Mouse (Mus musculus) megakaryocyte, adult 5-6 weeks (primary cell): ENCODE data around the gene Fam185a. TPM values are rescaled to one million over a fixed set of nuclear protein-coding genes. Genes with fewer than 3 reads are reported as not detected.

Experiments used
- ATAC-seq: 2 replicates; pipeline ENCODE4 v1.8.0; 2016; ENCODE audit warnings: mild to moderate bottlenecking, inconsistent platforms; ENCODE audit not compliant: poor library complexity, severe bottlenecking
- total RNA-seq, 2 experiments: library from RNA; stranded (forward) in 1 of 2; stranded (reverse) in 1 of 2; fragments of 153-499, 151-499 nt in 1 of 2; fragments of 221-1000, 200-1000 nt in 1 of 2; gene quantifications; 2 replicates each; pipeline versions ENCODE4 v1.2.3 to v1.2.4; 2015 to 2017

The Fam185a gene
- total RNA-seq, 2 experiments from 2014 or later, result 1.1 to 2.4 TPM

DNA sequence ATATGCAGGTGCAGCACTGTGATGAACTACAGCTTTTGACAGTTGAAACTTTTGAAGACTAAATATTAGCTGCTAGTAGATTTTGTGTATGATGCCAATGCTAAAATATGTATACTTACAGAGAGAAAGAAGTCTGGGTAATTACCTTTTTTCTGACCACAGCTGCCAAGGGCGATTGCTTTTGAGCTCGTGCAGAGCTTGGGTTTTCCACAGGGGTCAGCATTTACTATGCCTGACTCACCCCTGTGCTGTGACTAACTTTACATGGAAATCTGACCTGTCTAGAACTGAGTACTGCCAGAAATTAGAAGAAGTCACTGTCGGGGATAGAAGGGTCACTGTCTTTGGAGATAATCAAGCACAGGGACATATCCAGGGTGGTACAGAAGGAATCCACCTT is 67.5 kb downstream of the Fam185a start:
- ATAC-seq, result no peak

DNA sequence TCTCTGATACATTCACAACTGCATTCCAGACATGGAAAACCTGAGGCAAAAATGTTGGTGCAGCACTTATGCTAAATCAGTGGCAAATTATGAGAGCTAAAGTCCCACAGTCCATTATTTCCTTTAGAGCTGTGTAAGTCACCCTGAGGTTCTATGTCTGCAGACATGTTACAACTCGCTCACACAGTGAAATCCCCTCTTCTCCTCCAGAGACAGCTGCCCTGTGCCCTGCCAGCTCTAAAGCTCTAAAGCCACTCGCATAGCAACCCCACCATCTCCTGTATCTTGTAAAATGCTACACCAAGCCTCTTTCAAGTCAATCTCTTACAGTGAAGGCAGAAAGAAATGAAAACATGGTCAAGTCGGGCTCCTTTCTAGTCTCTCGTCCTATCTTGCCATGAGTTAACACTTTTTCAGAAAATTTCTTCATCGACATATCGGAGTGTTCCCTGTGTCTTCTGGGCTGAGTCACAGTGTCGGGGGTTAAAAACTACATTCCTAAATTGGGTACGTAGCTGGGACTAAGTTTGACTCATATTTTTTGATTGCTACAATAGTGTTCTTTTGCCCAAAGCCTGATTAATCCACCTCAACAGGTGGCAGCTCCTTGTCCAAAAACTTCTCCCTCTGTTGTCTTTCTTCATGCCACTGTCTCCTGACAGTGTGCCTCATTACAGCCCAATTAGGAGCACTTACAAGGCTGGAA is 68.7 kb downstream of the Fam185a start:
- no peak for ATAC-seq

DNA sequence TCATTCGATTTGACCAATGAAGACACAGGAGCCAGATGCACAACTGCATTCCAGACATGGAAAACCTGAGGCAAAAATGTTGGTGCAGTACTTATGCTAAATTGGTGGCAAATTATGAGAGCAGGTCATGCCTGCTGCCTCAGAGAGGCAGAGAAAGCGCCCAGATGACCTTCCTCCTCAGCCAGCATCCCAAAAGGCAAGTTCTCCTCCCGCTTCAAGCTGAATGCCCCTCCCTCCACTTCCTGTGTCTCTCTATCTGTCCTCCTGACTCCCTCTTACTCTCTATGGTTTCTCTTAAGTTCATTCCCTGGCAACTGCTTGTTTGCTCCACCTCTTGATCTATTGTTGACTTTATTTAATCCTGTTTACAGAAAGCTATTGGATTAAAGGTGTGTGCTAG is 70.0 kb downstream of the Fam185a start:
- ATAC-seq, result no peak

- ATAC-seq, result no peak
Measured at GRCm38 (mm10) chr5:21496321-21496720, 71.6 kb downstream of the Fam185a start.

GRCm38 (mm10) chr5:21496881-21497280 is 72.1 kb downstream of the Fam185a start:
- ATAC-seq, result no peak

DNA sequence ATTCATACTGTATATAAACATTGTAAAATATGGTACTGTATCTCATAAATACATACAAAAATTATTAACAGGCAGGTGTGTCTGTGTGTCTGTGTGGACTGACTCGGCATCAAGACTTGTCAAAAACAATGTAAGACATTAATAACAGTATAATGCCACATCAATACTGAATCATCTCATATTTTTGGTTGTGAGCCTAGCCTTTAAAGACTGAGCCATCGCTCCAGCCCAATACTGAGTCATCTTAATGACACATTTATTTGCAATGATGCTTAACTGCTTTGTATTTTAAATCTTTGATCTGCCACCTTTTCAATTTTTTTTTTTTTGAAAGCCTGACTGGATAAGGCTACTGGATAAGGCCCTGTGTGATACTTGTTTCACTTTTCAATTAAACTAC is 73.7 kb downstream of the Fam185a start:
- no peak for ATAC-seq

- ATAC-seq, result no peak
Measured at GRCm38 (mm10) chr5:21498925-21499324, 74.2 kb downstream of the Fam185a start.

GRCm38 (mm10) chr5:21500133-21500532 is 75.4 kb downstream of the Fam185a start:
- no peak for ATAC-seq

- ATAC-seq, result no peak
Measured at GRCm38 (mm10) chr5:21500941-21501340, 76.2 kb downstream of the Fam185a start.

GRCm38 (mm10) chr5:21502936-21503610 is 78.3 kb downstream of the Fam185a start:
- ATAC-seq, result no peak

GRCm38 (mm10) chr5:21505159-21505558 is 80.4 kb downstream of the Fam185a start:
- peak; percentile 63 for ATAC-seq

- ATAC-seq, result no peak
Measured at GRCm38 (mm10) chr5:21506887-21507286, 82.1 kb downstream of the Fam185a start.

GRCm38 (mm10) chr5:21509801-21510200 is 85.0 kb downstream of the Fam185a start:
- ATAC-seq, result 0 out of 2 replicates have a peak, but pooled peaks have one; percentile 27

DNA sequence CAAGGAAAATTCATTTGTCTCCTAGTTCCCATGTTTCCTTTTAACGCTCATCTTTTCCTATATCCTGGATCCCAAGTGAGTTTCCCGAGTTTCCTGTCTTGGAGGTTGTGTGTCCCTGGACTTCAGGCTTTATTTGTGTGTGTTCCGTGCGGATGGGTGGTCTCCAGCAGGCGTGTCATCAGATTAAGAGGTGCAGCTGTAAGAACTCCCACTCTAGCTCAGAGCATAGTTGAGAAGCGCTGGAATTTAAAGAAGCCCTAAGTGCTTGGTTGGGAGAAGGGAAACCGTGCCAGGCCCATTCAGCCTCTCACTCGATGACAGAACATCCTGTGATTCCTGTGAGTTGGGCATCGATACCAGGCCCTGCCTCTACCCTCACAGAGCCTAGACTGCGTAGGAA is 88.6 kb downstream of the Fam185a start:
- ATAC-seq, result no peak

- ATAC-seq, result peak; percentile 98
Measured at GRCm38 (mm10) chr5:21517562-21517961, 92.8 kb downstream of the Fam185a start.

GRCm38 (mm10) chr5:21518207-21518606 is 93.4 kb downstream of the Fam185a start:
- ATAC-seq, result no peak

- ATAC-seq, result no peak
Measured at GRCm38 (mm10) chr5:21519166-21519565, 94.4 kb downstream of the Fam185a start.

DNA sequence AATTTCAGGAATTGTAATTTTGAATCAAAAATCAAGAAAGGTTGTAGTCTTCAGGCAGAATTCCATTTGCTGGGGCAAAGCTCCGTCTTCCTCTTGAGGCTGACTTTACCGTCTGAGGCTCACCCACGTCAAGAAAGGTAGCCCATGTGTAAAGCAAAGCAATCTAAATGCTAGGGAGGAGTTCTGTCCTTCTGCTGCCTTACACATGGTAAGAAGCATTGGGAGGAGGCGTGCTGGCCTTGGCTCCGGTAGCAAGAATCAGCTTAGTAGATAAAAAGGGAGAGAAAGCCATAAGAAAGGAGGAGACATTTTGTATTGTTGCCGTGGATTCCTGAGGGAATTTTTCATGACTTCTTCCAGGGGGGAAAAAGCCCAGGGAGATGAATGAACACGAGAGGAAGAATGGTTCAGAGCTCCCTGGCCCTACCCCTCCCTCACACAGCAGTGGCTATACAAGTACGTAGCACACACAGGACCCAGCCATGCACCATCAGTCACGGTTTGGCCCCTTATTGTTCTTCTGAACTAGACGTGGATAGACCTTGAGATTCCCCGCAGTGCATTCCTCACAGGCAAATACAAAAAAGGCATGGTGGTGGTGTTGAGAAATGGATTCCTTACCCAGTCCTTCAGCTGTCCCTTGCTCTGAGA is 102.2 kb downstream of the Fam185a start:
- ATAC-seq, result no peak

GRCm38 (mm10) chr5:21527488-21527911 is 102.7 kb downstream of the Fam185a start:
- ATAC-seq, result no peak

DNA sequence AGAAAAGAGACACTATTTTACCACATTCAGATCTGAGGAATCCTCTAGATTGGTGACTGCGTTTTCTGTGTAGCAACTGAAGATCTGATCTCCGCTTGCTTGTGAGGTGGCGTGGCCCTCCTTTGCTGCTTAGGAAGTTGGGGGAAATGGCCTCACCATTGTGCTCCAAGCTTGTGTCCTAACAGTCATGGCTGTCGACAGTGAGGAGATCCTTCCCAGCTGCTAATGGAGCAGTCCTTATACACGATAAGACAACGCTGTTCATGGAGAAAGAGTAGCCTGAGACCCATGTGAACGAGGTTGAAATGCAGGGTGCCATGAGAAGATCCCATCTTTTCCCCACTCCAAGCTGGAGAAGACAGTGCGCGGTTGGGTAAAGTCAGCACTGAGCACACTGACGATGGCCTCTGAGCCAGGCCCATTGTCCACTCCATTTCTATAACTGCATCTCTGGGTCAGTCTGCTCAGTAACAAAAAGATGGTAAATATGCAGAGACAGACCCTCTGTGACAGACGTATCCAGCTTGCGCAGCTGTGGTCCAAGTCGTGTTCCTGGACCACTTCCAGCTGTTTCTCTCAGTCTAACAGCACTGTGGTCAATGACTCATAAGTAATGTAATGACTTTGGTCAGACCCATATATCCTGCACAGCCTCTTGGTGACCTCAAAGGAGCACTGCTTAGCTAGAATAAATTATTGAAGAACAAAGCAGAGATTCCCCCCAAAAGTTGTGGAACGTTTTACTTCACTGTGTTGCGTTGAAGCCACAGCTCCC is 103.5 kb downstream of the Fam185a start:
- ATAC-seq, result peak; percentile 63

DNA sequence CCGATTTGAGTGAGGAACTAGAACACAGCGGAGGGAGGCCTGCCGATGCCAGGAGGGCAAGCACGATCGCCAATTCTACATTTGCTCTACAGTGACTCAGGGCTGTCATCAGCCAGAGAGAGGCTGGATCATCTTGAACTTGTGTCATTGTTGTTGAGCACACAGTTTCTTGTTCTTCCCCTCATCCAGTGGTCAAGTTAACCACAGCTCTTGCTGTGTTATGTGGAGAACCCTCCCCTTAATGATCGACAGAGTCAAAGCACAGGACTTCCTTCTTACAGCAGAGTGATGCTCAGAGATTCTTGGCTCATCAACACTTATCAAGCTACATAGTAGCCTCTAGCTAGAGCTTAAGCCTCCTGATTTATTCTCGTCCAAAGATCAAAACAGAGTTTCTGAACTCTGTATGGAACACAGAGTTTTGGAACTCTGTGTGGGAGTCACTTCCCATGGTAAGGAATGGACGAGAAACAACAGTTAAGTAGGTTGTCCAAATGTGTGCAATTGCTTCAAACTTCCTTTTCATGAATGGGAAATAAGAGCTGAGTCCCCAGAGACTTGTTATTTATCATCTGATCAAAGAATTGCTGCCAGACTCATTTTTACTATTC is 104.5 kb downstream of the Fam185a start:
- peak; percentile 63 for ATAC-seq
